Mouse (Mus musculus) Patski (cell line): ENCODE data around the gene Slc25a39. TPM values are rescaled to one million over a fixed set of nuclear protein-coding genes. Genes with fewer than 3 reads are reported as not detected.

Experiments
- ATAC-seq: fragments of 100-300 bp; one replicate; pipeline ENCODE4 v1.8.0; 2021
- CTCF ChIA-PET: fragments of 350-600 bp; sonication (Branson Sonifier 250); formaldehyde crosslinking; loops from one replicate; lab custom pipeline; 2022; ENCODE audit warnings: inconsistent platforms; lab: Charles Lee
- POLR2A ChIA-PET: fragments of 350-600 bp; sonication (Branson Sonifier 250); formaldehyde crosslinking; loops from one replicate; lab custom pipeline; 2022; ENCODE audit warnings: antibody characterized with exemption, inconsistent platforms; lab: Charles Lee
- DNase-seq: peaks from one replicate; pipeline ENCODE4 v3.0.0-alpha.2; 2011; ENCODE audit warnings: low read depth, low spot score
- H3K27me3 ChIP-seq: fragments of 371-371 bp; one replicate; pipeline ENCODE4 v1.5.1; 2021
- CTCF ChIP-seq: fragments of 100-300 bp; IDR thresholded peaks from one replicate; pipeline ENCODE4 v1.5.1; 2021
- in situ Hi-C: fragments of 300-500 bp; cut with MboI; formaldehyde crosslinking; loops from 3 replicates; pipeline ENCODE4 v1.11.1; 2018; ENCODE audit warnings: low pct_unique_long_range_greater_than_20kb, mixed read lengths
- polyA plus RNA-seq: library from polyadenylated mRNA; unstranded; gene quantifications from one replicate; pipeline ENCODE4 v1.2.3, GENCODE M21; 2021

The Slc25a39 gene
- polyA plus RNA-seq, 1 experiment from 2014 or later = 388 TPM

DNA sequence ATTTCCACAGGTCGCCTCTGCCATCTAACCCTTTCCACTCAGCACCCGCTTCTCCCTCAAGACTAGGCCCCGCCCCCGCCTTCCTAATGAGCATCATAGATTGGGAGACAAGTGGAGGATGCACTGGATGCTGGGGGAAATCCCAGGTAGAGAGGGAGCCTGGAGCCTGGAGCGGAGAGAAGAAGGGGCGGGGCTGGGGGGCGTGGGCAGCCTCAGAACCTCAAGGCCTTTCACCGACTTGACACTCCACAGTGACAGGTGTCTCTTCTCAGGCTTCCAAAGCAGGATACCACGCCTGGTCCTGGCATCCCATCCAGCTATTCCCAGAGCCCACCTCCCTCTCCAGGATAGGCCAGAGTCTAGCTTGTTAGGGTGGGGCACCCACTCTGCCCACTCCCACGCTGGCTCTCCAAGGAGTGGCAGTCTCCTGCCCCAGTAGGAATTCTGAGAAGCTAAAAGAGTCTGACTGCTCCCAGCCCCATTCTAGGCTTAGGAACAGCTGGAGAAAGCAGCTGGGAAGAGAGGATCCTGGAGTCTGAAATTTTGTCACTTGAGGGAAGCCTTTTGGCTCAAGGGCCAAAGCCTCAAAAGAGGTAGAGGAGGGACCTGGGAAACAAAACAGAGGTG is 37.6 kb upstream of the Slc25a39 start:
- ChIA-PET POLR2A (interaction anchor here (0.7 to 2.0 kb wide), 5 partner anchors 9 to 38 kb away, joined by 3 to 6 read pairs (median 4); partner anchors contain the start of gene Slc25a39), CTCF (interaction anchor here (1.1 to 2.9 kb wide), 4 partner anchors 11 to 197 kb away, joined by 3 to 11 read pairs (median 5); no protein-coding TSS in a partner anchor)
- no peak for DNase-seq
- TF ChIP-seq CTCF = no peak
- in situ Hi-C loops = no loop called here
- no peak for ATAC-seq
- no peaks in the 10 kb centered on the region for H3K27me3 ChIP-seq

DNA sequence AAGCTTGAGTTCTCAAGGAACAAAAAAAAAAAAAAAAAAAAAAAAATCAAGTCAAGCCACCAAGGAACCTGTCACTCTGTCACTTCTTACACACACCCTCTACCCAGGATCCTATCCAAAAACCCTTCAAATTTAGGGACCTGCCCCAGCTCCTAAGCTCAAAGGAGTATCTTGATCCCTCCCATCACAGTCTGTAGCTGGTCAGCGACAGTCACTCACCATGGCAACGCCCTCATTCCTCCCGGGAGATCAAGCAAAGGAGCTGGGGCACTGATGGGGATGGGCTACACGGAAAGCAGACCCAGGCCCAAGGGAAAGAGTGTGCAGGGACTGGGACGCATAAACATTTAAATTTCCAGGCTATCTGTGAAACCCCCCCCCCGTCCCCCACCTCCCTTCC is 37.0 kb upstream of the Slc25a39 start:
- ChIA-PET POLR2A (interaction anchor here (0.6 to 1.5 kb wide), 3 partner anchors 8 to 271 kb away, joined by 4 to 6 read pairs (median 4); no protein-coding TSS in a partner anchor), CTCF (interaction anchor here (1.9 to 2.9 kb wide), 2 partner anchors 10 to 14 kb away, joined by 6 to 11 read pairs; no protein-coding TSS in a partner anchor)
- in situ Hi-C loops = no loop called here
- TF ChIP-seq CTCF = no peak
- no peak for DNase-seq
- no peaks in the 10 kb centered on the region for H3K27me3 ChIP-seq
- ATAC-seq = no peak

DNA sequence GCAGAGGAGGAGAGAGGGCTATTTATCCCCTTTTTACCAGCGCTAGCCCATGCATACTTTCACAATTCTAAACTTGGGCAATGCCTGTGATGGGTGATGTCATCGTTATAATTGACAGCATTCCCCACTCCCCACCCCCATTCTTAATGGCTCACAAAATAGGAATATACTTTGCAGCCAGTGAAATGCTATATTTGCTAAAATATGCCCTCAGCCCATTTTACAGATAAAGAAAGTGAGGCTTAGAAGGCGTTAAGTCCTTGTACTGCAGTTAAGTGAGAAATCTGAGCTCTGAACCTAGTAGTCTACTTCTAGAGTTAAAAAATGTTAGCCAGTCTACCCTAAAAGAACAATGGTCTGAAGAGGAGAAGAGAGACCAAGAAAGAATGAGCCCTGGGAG is 36.6 kb upstream of the Slc25a39 start:
- DNase-seq (no peak), ATAC-seq (no peak)
- no peak for TF ChIP-seq CTCF
- ChIA-PET CTCF (no interaction called here), POLR2A (interaction anchor here (0.6 to 1.3 kb wide), 4 partner anchors 20 to 341 kb away, joined by 3 to 6 read pairs (median 4); no protein-coding TSS in a partner anchor)
- H3K27me3 ChIP-seq = no peaks in the 10 kb centered on the region
- in situ Hi-C loops = no loop called here

DNA sequence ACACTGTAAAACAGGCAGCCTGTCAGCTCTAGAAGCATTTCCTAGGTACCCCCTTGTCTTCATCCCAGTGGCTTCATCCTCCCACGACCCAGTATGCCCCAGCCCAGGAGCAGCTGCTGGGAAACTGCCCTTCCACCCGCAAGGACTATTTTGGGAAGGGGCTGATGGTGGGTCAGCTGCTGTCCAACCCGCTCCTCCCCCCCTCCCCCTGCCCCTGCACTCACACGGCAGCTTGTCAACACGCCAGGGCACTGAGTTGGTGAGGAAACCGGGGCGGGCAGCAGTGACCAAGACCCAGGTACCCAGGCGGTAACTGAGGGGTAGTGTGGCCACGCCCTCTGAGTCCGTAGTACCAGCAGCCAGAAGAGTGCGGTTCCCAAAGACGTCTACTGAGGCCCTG is 36.0 kb upstream of the Slc25a39 start:
- in situ Hi-C loops = no loop called here
- H3K27me3 ChIP-seq = no peaks in the 10 kb centered on the region
- ChIA-PET CTCF (no interaction called here), POLR2A (interaction anchor here (0.7 to 1.3 kb wide), 3 partner anchors 13 to 341 kb away, joined by 3 to 6 read pairs (median 3); partner anchors contain the start of gene Grn)
- no peak for TF ChIP-seq CTCF
- DNase-seq (no peak), ATAC-seq (no peak)

DNA sequence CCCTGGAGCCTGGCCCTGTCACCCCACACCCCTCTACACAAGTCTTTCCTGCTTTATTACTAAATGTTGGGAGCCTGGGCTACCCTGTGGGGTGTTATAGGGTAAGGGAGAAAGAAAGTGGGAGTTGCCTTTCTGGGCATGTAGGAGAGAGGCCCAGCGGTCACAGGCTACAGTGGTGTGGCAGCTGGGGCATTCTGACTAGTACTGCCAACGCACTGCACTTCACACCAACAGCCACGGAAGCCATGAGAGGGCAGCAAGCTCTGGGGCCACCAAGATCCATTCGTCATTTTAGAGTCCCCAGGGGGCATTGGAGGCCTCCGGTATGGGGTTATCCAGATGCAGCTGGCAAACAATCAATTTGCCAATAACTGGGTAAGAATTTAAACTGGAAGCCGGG is 34.3 kb upstream of the Slc25a39 start:
- CTCF ChIA-PET = interaction anchor here (1.5 kb wide), 1 partner anchor 11 kb away, joined by 5 read pairs; no protein-coding TSS in a partner anchor
- no peak for TF ChIP-seq CTCF
- POLR2A ChIA-PET = interaction anchor here (0.7 kb wide), 2 partner anchors 10 to 816 kb away, joined by 3 read pairs; no protein-coding TSS in a partner anchor

DNA sequence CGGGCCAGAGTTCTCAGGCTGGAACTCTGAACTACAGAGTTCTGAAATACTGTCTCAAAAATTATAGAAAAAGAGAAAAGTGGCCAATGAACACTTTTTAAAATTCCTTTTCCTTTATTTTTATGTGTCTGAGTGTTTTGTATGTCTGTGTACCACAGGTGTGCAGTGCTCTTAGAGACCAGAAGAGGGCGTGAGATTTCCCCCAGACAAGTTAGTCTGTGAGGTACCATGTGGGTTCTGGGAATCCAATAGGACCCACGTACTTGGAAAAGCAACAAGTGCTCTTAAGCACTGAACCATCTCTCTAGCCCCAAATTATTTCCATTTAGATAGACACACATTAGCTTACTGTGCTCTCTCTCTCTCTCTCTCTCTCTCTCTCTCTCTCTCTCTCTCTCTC is 33.7 kb upstream of the Slc25a39 start:
- ChIA-PET POLR2A (no interaction called here), CTCF (interaction anchor here (1.5 kb wide), 1 partner anchor 11 kb away, joined by 5 read pairs; no protein-coding TSS in a partner anchor)
- no peak for TF ChIP-seq CTCF
- H3K27me3 ChIP-seq = no peaks in the 10 kb centered on the region
- no peak for ATAC-seq
- in situ Hi-C loops = no loop called here
- DNase-seq = no peak

More for the DNA sequence above, 34.3 kb upstream of the Slc25a39 start:
- H3K27me3 ChIP-seq = no peaks in the 10 kb centered on the region
- ATAC-seq (no peak), DNase-seq (no peak)
- in situ Hi-C loops = no loop called here

DNA sequence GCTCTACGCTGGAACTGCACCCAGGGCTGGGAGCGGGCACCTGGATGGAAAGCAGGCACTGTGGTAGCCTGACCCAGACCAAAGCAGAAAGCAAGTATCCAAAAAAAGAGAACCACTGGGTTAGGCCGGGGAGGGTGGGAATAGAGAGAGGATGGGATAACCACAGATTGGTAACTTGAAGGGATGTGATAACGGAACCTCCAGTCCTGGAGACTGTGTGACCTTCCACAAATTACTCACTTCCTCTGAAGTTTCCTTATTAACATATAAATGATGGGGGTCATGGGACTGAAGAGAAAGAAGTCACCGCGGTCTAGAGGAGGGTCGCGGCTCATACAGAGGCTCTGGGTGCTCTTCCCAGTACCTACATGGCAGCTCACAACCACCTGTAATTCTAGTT is 32.5 kb upstream of the Slc25a39 start:
- no peak for ATAC-seq
- no peak for DNase-seq
- no peak for TF ChIP-seq CTCF
- no peaks in the 10 kb centered on the region for H3K27me3 ChIP-seq
- POLR2A ChIA-PET = no interaction called here
- CTCF ChIA-PET = no interaction called here
- in situ Hi-C loops = no loop called here

DNA sequence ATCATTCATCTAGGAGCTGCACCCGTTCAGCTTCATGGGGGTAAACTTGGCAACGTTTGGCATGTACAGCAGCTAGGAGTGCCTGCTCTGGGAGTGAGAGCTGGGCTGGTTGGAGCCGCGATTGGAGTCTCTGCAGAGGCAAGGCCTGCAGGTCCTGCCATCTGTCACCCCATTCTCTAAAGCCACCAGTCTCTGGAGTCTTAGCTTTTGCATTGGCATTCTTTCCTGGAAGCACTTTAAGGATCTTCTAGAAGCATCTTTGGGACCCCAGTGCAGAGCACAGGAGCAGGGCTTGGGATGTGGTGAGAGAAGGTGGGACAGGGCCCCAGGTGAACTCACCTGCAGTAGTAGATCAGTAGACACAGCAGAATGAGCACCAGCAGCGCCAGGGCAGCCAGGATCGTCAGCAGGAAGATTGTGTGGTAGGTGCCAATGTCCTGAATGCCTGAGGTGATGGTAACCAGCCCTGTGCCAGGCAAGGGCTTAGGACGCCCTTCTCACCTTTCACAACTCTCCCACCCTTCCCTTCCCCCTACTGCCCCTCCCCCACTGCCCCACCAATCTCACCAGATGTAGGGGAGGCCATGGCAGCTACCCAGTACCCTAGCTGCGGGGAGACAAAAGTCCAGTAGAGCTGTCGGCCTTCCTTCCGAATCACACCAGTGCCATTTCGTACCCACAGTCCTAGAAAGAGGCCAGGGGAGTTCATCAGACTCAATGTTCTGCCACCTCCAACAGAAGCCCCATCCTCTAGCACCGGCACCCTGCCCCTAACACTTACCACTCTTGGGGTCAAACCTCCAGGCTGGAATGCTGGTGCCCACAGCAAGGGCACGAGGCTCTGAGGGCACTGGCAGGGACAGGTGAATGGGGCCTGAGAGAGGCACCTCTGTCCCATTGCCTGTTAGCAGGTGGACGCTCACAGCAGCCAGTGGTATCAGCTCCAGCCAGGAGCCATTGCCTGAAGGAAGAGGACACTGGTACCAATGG is 31.6 kb upstream of the Slc25a39 start:
- ChIA-PET CTCF (no interaction called here), POLR2A (no interaction called here)
- in situ Hi-C loops = no loop called here
- no peaks in the 10 kb centered on the region for H3K27me3 ChIP-seq
- no peak for TF ChIP-seq CTCF
- ATAC-seq (no peak), DNase-seq (no peak)

DNA sequence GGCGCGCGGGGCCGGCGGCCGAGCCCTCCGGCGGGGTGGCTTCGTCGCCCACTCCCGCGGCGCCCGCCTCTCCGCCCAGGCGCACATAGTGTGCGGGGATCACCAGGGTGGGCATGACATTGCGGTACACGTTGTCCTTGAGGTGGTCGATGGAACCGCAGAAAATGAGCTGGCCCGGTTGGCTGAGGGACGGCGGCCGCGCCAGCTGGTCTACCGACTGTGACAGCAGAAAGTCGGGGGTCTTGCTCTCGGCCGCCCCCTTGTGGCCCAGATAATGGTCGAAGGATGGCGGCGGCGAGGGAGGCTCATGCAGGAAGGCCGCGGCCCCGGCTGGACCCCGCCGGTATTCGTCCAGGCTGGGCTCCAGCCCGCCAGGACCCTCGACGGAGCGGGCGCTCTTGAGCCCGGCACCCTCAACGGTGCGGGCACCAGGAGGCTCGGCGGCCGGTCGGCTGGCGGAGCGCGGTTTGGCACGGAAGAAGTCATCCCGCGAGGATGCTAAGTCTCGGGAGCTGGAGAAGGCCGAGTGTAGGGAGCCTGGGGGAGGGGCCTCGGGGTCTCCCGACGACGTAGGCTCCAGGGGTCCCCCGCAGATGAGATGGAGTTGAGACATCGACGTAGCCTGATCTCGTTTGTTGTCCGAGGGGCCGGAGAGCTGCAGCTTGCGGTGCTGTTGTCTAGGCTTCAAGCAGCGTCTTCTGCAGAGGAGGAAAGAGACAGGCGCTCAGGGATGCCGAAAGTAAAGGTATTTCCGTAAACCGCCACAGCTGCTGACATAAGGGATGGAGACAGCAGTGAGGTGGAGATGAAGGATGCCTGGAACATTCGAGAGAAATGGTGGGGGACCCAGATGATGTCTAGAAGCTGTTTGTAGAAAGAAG is 30.7 kb upstream of the Slc25a39 start:
- no peak for ATAC-seq
- H3K27me3 ChIP-seq = no peaks in the 10 kb centered on the region
- DNase-seq = no peak
- TF ChIP-seq CTCF = no peak
- in situ Hi-C loops = no loop called here
- CTCF ChIA-PET = no interaction called here
- POLR2A ChIA-PET = no interaction called here
